Mouse (Mus musculus): ENCODE results near the gene Klc4. TPM values are rescaled to one million over a fixed set of nuclear protein-coding genes. Genes with fewer than 3 reads are reported as not detected.
A peak's percentile ranks its signal among the peaks of the same experiment; 100 is the strongest.

Gene Klc4
- total RNA-seq (2021): 10 to 100 TPM; 12.7 to 15.0 TPM
- long read RNA-seq, experiment 1, partial matches to known transcripts: 17 of 29 reads
- long read RNA-seq, experiment 1, other reads (novel, unspliced or antisense): 7 of 29 reads
- long read RNA-seq, experiment 2, partial matches to known transcripts: 13 of 30 reads
- long read RNA-seq, experiment 2, other reads (novel, unspliced or antisense): 14 of 30 reads

GRCm38 (mm10) chr17:46645561-46646321 lies at the start of gene Klc4, which contains the start of gene Mrpl2:
Klc4 (minus strand) TSS chr17:46646022.
Mrpl2 (plus strand) TSS chr17:46646229.
- peak; percentile 98 for DNase-seq

GRCm38 (mm10) chr17:46694517-46695063 lies 48.8 kb upstream of the Klc4 start:
- no peak for DNase-seq

- DNase-seq: no peak
These were observed 45.6 kb upstream of the Klc4 start for GRCm38 (mm10) chr17:46691390-46691789.

- no peak for DNase-seq
These were observed 44.8 kb upstream of the Klc4 start for GRCm38 (mm10) chr17:46690665-46691064.

- DNase-seq: no peak
These were observed 40.1 kb upstream of the Klc4 start for GRCm38 (mm10) chr17:46685913-46686312.

GRCm38 (mm10) chr17:46682654-46683389 lies 37.0 kb upstream of the Klc4 start:
- no peak for DNase-seq

GRCm38 (mm10) chr17:46681466-46682118 lies 35.8 kb upstream of the Klc4 start:
- DNase-seq: no peak

- peak; percentile 98 for DNase-seq
These were observed 35.0 kb upstream of the Klc4 start, which contains the start of gene Klhdc3 for GRCm38 (mm10) chr17:46680760-46681373. Klhdc3 (minus strand) TSS chr17:46680914.

- DNase-seq: no peak
These were observed 34.3 kb upstream of the Klc4 start for GRCm38 (mm10) chr17:46679843-46680759.

GRCm38 (mm10) chr17:46678911-46679310 lies 33.1 kb upstream of the Klc4 start:
- peak; percentile 72 for DNase-seq

GRCm38 (mm10) chr17:46678416-46678815 lies 32.6 kb upstream of the Klc4 start, which contains the start of gene Mea1:
Mea1 (plus strand) TSS chr17:46678793.
- peak; percentile 79 for DNase-seq

GRCm38 (mm10) chr17:46674530-46675283 lies 28.9 kb upstream of the Klc4 start:
- DNase-seq: no peak

GRCm38 (mm10) chr17:46673850-46674529 lies 28.2 kb upstream of the Klc4 start, which contains the start of gene Rrp36:
Rrp36 (minus strand) TSS chr17:46674352.
- DNase-seq: peak; percentile 91

GRCm38 (mm10) chr17:46669911-46670310 lies 24.1 kb upstream of the Klc4 start:
- no peak for DNase-seq

GRCm38 (mm10) chr17:46667712-46668111 lies 21.9 kb upstream of the Klc4 start:
- no peak for DNase-seq

GRCm38 (mm10) chr17:46662730-46663129 lies 16.9 kb upstream of the Klc4 start:
- peak; percentile 64 for DNase-seq

GRCm38 (mm10) chr17:46661981-46662380 lies 16.2 kb upstream of the Klc4 start:
- no peak for DNase-seq

- DNase-seq: no peak
These were observed 15.5 kb upstream of the Klc4 start for GRCm38 (mm10) chr17:46661351-46661750.

- DNase-seq: no peak
These were observed 10.2 kb upstream of the Klc4 start for GRCm38 (mm10) chr17:46656054-46656453.

Data from gastrocnemius, postnatal 25 days (tissue).